ENCODE assay signal across 8 mouse cellular contexts in genomic region chr6:86599951-86600414, GRCm38 (mm10). TPM values are rescaled to one million over a fixed set of nuclear protein-coding genes. Genes with fewer than 3 reads are reported as not detected.
DNase-seq lines count a peak whose midpoint lies in the region; ATAC-seq lines count a peak whose summit lies in the region.

No protein-coding gene starts in this region.

- no peak overlapping the region for H3K4me2 ChIP-seq in hindbrain, embryonic 15.5 days
- no peak overlapping the region for H3K4me2 ChIP-seq in hindbrain, embryonic 11.5 days (replicated peaks; ENCODE audit: low read depth, low read length)

- ATAC-seq in hindbrain, embryonic 15.5 days (ENCODE audit: low FRiP score, low read depth) = 0 out of 2 replicates have a peak, but pooled peaks have one; percentile 49
- no peak for ATAC-seq in hindbrain, embryonic 11.5 days (ENCODE audit: low FRiP score)
- peak; percentile 82 for ATAC-seq in erythroblast, adult 5-6 weeks (replicated peaks; ENCODE audit: low FRiP score, poor library complexity, severe bottlenecking)

- no peak overlapping the region for H3K27ac ChIP-seq in hindbrain, embryonic 15.5 days (replicated peaks)
- no peak overlapping the region for H3K27ac ChIP-seq in hindbrain, embryonic 11.5 days (ENCODE audit: low read depth, low read length)

- no peak overlapping the region for H3K4me3 ChIP-seq in hindbrain, embryonic 15.5 days
- H3K4me3 ChIP-seq in hindbrain, embryonic 11.5 days (ENCODE audit: low read depth, low read length) = no peak overlapping the region

- no peak for DNase-seq in hindbrain, embryonic 11.5 days (ENCODE audit: low spot score)
- DNase-seq in MN1 (ENCODE audit: low spot score) = peak; percentile 87
- peak; percentile 87 for DNase-seq in induced T-regulatory cell, adult 2 months (ENCODE audit: low read depth)
- peak; percentile 81 to 87 for DNase-seq in lung, adult 18-20 months
- DNase-seq in spleen, postnatal 4 days (ENCODE audit: low spot score in 2 of 2) = peak; percentile 85 to 93
- no peak for DNase-seq in right cerebral cortex, postnatal 25 days

- no peaks in the 10 kb centered on the region for H3K27me3 ChIP-seq in hindbrain, embryonic 15.5 days
- no peaks in the 10 kb centered on the region for H3K27me3 ChIP-seq in hindbrain, embryonic 11.5 days (ENCODE audit: control insufficient read depth, insufficient read depth, low read length)

- 56% methylated on average over 6 of the region's 6 CpGs for WGBS in hindbrain, embryonic 15.5 days
- 85% methylated on average over 6 of the region's 6 CpGs for WGBS in hindbrain, embryonic 11.5 days

- no peaks in the 10 kb centered on the region for H3K9me3 ChIP-seq in hindbrain, embryonic 15.5 days
- no peaks in the 10 kb centered on the region for H3K9me3 ChIP-seq in hindbrain, embryonic 11.5 days (ENCODE audit: control insufficient read depth, low read length)

- H3K4me1 ChIP-seq in hindbrain, embryonic 15.5 days (replicated peaks) = no peaks in the 10 kb centered on the region; the same call in 1 of the 2 replicates
- H3K4me1 ChIP-seq in hindbrain, embryonic 11.5 days (replicated peaks; ENCODE audit: control insufficient read depth, insufficient read depth, low read length) = no peaks in the 10 kb centered on the region

- H3K36me3 ChIP-seq in hindbrain, embryonic 15.5 days = no peaks in the 10 kb centered on the region
- no peaks in the 10 kb centered on the region for H3K36me3 ChIP-seq in hindbrain, embryonic 11.5 days (ENCODE audit: control insufficient read depth, insufficient read depth, low read length)

- H3K9ac ChIP-seq in hindbrain, embryonic 15.5 days = no peak overlapping the region
- H3K9ac ChIP-seq in hindbrain, embryonic 11.5 days (ENCODE audit: low read depth, low read length) = no peak overlapping the region

RNA-seq across cellular contexts. Expression of gene Asprv1, which starts 28.0 kb away (rescaled TPM):
- 0.76 and 1.00 TPM in 2 replicates for polyA plus RNA-seq in hindbrain, embryonic 15.5 days (2015; fragmentation: Nextera tagmentation; extraction: Ambion mirVana)
- 0.25 and 0.88 TPM in 2 replicates for polyA plus RNA-seq in hindbrain, embryonic 11.5 days (2014; fragmentation: Nextera tagmentation; extraction: Ambion mirVana)
- 6.1 and 10.2 TPM in 2 replicates for total RNA-seq in erythroblast, adult 5-6 weeks (2015; ENCODE audit: low replicate concordance)
- 0.28 and 1.4 TPM in 2 replicates for total RNA-seq in erythroblast, adult 5-6 weeks (2017; ENCODE audit: low replicate concordance)

Comparison
In these comparisons a context has a peak if more than half of its experiments do, and no peak if none do; other contexts are left out.
1. DNase-seq: peak in MN1 (single experiment), induced T-regulatory cell, adult 2 months (single experiment), lung, adult 18-20 months (2 of 2) and spleen, postnatal 4 days (2 of 2); none in hindbrain, embryonic 11.5 days (single experiment) and right cerebral cortex, postnatal 25 days (single experiment).